Mouse (Mus musculus): ENCODE measurements around the gene Gm15013. TPM values are rescaled to one million over a fixed set of nuclear protein-coding genes. Genes with fewer than 3 reads are reported as not detected.
A peak's percentile ranks its signal among the peaks of the same experiment; 100 is the strongest.
"Not testable (repeated sequence)": the region's sequence is repeated elsewhere in the genome, so short reads cannot be mapped to it uniquely, and the experiment has no call there.

Gene Gm15013
- total RNA-seq (2021), result not detected

GRCm38 (mm10) chrX:139714381-139714780 lies at the start of gene Gm15013:
Gene Gm15013 (minus strand): TSS chrX:139714481.
- no peak for DNase-seq (ENCODE audit: extremely low spot score in 1 of 2, low spot score in 1 of 2)

GRCm38 (mm10) chrX:139762546-139762945 lies 48.3 kb upstream of the Gm15013 start:
- DNase-seq (ENCODE audit: extremely low spot score in 1 of 2, low spot score in 1 of 2), result peak in 1 of 2 experiments; percentile 27

- DNase-seq (ENCODE audit: extremely low spot score in 1 of 2, low spot score in 1 of 2), result not testable (repeated sequence)
These were observed 44.4 kb upstream of the Gm15013 start for GRCm38 (mm10) chrX:139758634-139759033.

- DNase-seq (ENCODE audit: extremely low spot score in 1 of 2, low spot score in 1 of 2), result peak in 1 of 2 experiments; percentile 67
These were observed 37.6 kb upstream of the Gm15013 start for GRCm38 (mm10) chrX:139751855-139752254.

- DNase-seq (ENCODE audit: extremely low spot score in 1 of 2, low spot score in 1 of 2), result no peak
These were observed 22.8 kb upstream of the Gm15013 start for GRCm38 (mm10) chrX:139737066-139737465.

- DNase-seq (ENCODE audit: extremely low spot score in 1 of 2, low spot score in 1 of 2), result no peak
These were observed 16.3 kb upstream of the Gm15013 start for GRCm38 (mm10) chrX:139730541-139730940.

GRCm38 (mm10) chrX:139722350-139722749 lies 8.1 kb upstream of the Gm15013 start:
- no peak for DNase-seq (ENCODE audit: extremely low spot score in 1 of 2, low spot score in 1 of 2)

- DNase-seq (ENCODE audit: extremely low spot score in 1 of 2, low spot score in 1 of 2), result peak; percentile 34 to 46
These were observed 29.2 kb downstream of the Gm15013 start, which contains the start of gene Tbc1d8b for GRCm38 (mm10) chrX:139684775-139685695. Gene Tbc1d8b (plus strand): TSS chrX:139684996.

GRCm38 (mm10) chrX:139684410-139684774 lies 29.9 kb downstream of the Gm15013 start:
- DNase-seq (ENCODE audit: extremely low spot score in 1 of 2, low spot score in 1 of 2), result no peak

- no peak for DNase-seq (ENCODE audit: extremely low spot score in 1 of 2, low spot score in 1 of 2)
These were observed 48.5 kb downstream of the Gm15013 start for GRCm38 (mm10) chrX:139665829-139666228.

Other genes with a start within 250 kb of the Gm15013 start
- under 1 TPM; 0.19 to 0.39 TPM for gene D330045A20Rik, start 234.1 kb downstream of the Gm15013 start, total RNA-seq (2021)
- gene Rnf128, start 151.2 kb downstream of the Gm15013 start, total RNA-seq (2021), result 10 to 100 TPM; 26.7 to 32.3 TPM
- 10 to 100 TPM in 1 of 2 experiments, 1 to 10 TPM in 1; 9.5 to 11.2 TPM for gene Tbc1d8b, start 29.5 kb downstream of the Gm15013 start, total RNA-seq (2021)
- not detected for gene Ripply1, start 67.9 kb upstream of the Gm15013 start, total RNA-seq (2021)
- under 1 TPM; 0.44 to 0.56 TPM for gene Cldn2, start 86.3 kb upstream of the Gm15013 start, total RNA-seq (2021)
- 1 to 10 TPM; 3.8 to 5.8 TPM for gene Morc4, start 157.2 kb upstream of the Gm15013 start, total RNA-seq (2021)